Mouse (Mus musculus): ENCODE data around the gene Spg11. TPM values are rescaled to one million over a fixed set of nuclear protein-coding genes. Genes with fewer than 3 reads are reported as not detected.

The Spg11 gene
- polyA plus RNA-seq, 1 experiment = 6.3 TPM

DNA sequence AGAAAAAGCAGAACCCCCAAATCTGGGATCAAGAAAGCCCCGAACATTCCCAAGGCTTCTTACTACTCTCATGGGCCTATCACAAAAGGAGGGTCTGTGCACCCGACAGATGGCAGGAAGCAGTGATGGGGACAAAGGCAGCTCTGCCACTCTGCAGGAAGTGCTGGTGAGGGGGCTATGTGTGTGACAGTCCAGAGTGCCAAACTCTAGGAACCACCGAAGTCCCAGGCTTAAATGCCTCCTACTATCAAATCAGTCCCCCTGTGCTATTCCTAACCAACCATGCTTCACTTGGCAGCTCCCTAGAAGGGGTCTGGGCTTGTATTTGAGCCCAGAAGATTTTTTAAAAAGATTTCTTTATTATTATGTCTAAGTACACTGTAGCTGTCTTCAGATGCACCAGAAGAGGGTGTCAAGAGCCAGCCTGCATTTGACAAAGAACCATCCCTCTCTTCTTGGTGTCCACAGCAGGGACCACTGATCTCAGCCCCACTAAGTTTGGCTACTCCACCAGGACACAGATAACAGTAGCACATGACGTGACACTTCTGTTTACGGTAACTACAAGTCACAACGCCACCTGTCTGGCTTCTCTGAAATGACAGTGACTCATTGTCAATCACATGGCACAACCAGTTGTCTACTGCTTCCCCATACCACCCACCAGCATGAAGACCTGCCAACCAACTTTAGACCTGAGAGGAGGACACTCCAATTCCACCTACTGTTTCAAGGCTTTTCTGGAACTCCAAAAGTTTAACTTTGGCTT is 48.9 kb downstream of the Spg11 start:
- no peak overlapping the region for H3K27ac ChIP-seq (ENCODE audit: control insufficient read depth, insufficient read depth, low read depth, low read length, poor library complexity)
- H3K4me3 ChIP-seq (replicated peaks; ENCODE audit: control insufficient read depth, low read depth, low read length) = no peak overlapping the region
- WGBS = 80% methylated on average over 6 of the region's 6 CpGs
- TF ChIP-seq CTCF (IDR thresholded peaks at IDR 0.05; ENCODE audit: control insufficient read depth, insufficient read depth, low read length) (no peak), POLR2A (IDR thresholded peaks at IDR 0.05; ENCODE audit: borderline replicate concordance, control insufficient read depth, low read depth, low read length) (no peak)
- H3K4me1 ChIP-seq (ENCODE audit: control insufficient read depth, insufficient read depth, low read length) = no peaks in the 10 kb centered on the region; the same call in 1 of the 2 replicates

DNA sequence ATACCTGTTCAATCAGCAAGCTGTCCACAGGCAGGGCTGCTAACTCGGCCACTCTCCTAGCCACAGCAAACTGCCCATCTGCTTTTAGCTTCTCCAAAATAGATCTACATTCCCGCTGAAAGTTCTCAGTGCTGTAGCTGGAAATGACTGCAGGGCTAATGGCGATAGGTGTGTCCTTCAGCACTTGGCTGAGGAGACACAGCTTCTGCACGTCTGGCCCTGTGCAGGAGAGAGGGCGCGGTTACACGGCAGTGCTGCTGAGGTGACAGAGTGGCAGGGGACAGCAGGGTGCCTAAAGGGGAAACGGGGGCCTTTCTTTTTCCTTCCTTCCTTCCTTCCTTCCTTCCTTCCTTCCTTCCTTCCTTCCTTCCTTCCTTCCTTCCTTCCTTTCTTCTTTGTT is 51.9 kb downstream of the Spg11 start:
- Histone ChIP-seq H3K4me1 (ENCODE audit: control insufficient read depth, insufficient read depth, low read length) (no peaks in the 10 kb centered on the region; the same call in 1 of the 2 replicates), H3K27ac (ENCODE audit: control insufficient read depth, insufficient read depth, low read depth, low read length, poor library complexity) (no peak overlapping the region), H3K4me3 (replicated peaks; ENCODE audit: control insufficient read depth, low read depth, low read length) (no peak overlapping the region)
- TF ChIP-seq POLR2A (IDR thresholded peaks at IDR 0.05; ENCODE audit: borderline replicate concordance, control insufficient read depth, low read depth, low read length) (no peak), CTCF (IDR thresholded peaks at IDR 0.05; ENCODE audit: control insufficient read depth, insufficient read depth, low read length) (no peak)
- 74% methylated on average over 8 of the region's 8 CpGs for WGBS

DNA sequence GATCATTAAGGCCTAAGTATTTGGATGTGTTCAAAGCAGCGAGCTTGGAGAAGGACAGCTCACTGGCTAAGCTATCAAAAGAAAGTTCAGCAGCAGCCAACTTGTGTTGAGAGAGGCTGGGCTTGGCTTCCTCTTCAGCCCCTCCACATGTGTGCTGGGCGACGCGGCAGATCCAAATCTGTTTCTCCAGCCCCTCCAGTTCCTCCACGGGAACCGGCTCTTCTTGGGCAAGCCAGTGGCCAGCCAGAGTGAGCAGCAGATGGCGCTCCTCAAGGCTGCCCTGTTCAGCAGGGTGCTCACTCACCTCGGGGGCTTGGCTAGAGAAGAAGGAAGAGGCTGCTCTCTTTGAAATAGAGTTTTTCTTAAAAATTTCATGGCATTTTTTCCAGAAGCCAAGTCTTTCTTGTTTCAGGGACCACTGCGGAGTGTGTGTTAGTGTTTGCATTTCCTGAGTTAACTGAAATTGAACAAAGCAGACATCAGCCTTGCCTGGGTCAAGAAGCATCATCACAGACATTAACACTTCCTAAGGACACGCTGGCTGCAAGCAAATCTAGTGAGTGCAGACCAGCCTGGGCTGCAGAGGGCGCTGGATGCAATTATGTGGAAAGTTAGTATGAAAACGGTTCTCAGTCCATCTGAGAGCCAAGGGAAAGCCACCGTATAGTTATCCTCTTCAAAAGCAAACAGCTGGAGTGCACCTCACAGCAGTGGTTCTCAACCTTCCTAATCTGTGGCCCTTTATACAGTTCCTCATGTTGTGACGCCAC is 52.8 kb downstream of the Spg11 start:
- no peak overlapping the region for H3K4me3 ChIP-seq (replicated peaks; ENCODE audit: control insufficient read depth, low read depth, low read length)
- no peaks in the 10 kb centered on the region for H3K4me1 ChIP-seq (ENCODE audit: control insufficient read depth, insufficient read depth, low read length)
- TF ChIP-seq POLR2A (IDR thresholded peaks at IDR 0.05; ENCODE audit: borderline replicate concordance, control insufficient read depth, low read depth, low read length) (no peak), CTCF (IDR thresholded peaks at IDR 0.05; ENCODE audit: control insufficient read depth, insufficient read depth, low read length) (peak; percentile 18; the same call in 1 of the 2 replicates)
- no peak overlapping the region for H3K27ac ChIP-seq (ENCODE audit: control insufficient read depth, insufficient read depth, low read depth, low read length, poor library complexity)
- 48% methylated on average over 14 of the region's 14 CpGs for WGBS

DNA sequence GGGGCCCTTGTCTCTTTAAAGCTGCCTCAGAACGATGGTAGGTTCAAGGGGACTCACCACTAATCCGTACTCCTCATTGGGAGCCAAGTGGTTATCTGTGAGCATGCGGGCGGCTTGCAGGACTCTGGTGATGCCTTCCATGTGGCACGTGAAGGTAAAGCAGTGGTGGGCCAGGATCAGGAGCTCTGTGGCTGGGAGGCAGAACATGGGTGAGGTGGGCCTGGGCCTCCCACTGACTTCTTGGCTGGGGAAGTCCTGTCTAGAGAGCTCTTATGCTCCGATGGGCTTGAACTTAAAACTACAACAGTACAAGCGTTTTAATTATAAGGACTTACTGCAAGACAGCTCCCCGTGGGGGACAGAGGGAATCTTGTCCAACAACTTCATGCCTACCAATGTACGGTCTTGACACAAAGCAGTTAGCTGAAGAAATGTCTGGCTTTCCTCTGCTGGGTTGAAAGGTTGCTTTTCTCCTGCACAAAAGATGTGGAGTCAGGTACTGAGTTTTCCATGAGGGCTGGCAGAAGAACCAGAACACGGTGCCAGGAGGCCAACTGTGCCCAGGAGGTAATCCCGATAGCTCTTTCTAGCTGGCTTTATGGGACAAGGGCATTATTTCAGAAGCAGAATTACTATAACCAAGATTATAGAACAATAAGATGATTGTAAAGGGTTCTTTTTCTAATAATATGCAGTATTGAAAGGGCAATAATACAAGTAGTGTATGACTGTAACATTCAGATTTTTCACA is 58.6 kb downstream of the Spg11 start:
- TF ChIP-seq CTCF (IDR thresholded peaks at IDR 0.05; ENCODE audit: control insufficient read depth, insufficient read depth, low read length) (no peak), POLR2A (IDR thresholded peaks at IDR 0.05; ENCODE audit: borderline replicate concordance, control insufficient read depth, low read depth, low read length) (no peak)
- H3K27ac ChIP-seq (ENCODE audit: control insufficient read depth, insufficient read depth, low read depth, low read length, poor library complexity) = no peak overlapping the region
- H3K4me1 ChIP-seq (ENCODE audit: control insufficient read depth, insufficient read depth, low read length) = no peaks in the 10 kb centered on the region
- WGBS = 83% methylated on average over 11 of the region's 11 CpGs
- H3K4me3 ChIP-seq (replicated peaks; ENCODE audit: control insufficient read depth, low read depth, low read length) = no peak overlapping the region

DNA sequence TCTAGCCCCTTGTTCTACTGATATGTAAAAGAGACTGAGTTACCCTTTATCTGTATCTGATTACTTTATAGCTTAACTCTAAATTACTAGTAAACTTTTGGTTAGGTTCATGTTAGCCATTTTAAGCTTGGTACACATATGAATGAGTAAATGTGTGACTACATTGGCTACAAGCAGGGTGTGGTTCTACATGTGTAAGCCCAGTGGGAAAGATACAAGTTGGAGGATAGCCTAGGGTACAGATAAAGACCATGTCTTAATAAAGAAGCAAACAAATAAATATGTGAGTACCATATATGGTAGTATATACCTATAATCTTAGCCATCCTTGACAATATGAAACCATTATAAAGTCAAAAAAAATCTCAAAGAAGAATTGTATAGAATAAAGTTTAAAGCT is 74.3 kb downstream of the Spg11 start:
- H3K27ac ChIP-seq (ENCODE audit: control insufficient read depth, insufficient read depth, low read depth, low read length, poor library complexity) = no peak overlapping the region

DNA sequence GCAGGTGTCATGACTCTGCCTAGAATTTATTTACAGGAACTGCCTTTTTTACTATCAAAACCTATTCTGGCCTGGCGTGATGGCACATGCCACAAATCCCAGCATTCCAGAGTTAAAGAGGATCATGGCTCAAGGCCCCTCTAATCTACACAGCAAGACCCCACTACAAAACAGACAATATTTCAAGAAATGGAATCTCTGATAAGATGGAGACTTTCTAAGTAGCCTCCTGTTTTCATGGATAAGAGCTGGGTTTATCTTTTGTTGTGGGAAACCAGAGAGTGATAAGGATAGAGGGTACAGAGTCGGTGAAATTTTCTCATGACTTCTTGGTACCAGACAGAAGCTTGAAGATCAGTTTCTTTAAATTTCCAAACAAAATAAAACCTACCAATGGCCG is 82.1 kb downstream of the Spg11 start:
- WGBS = 70% methylated on average over 3 of the region's 3 CpGs
- H3K4me1 ChIP-seq (ENCODE audit: control insufficient read depth, insufficient read depth, low read length) = no peaks in the 10 kb centered on the region; the same call in 1 of the 2 replicates
- no peak overlapping the region for H3K4me3 ChIP-seq (replicated peaks; ENCODE audit: control insufficient read depth, low read depth, low read length)
- no peak for TF ChIP-seq POLR2A (IDR thresholded peaks at IDR 0.05; ENCODE audit: borderline replicate concordance, control insufficient read depth, low read depth, low read length)
- TF ChIP-seq CTCF (IDR thresholded peaks at IDR 0.05; ENCODE audit: control insufficient read depth, insufficient read depth, low read length) = no peak
- no peak overlapping the region for H3K27ac ChIP-seq (ENCODE audit: control insufficient read depth, insufficient read depth, low read depth, low read length, poor library complexity)

More for the DNA sequence above, 74.3 kb downstream of the Spg11 start:
- no peak overlapping the region for H3K4me3 ChIP-seq (replicated peaks; ENCODE audit: control insufficient read depth, low read depth, low read length)
- no peaks in the 10 kb centered on the region for H3K4me1 ChIP-seq (ENCODE audit: control insufficient read depth, insufficient read depth, low read length)
- no peak for TF ChIP-seq POLR2A (IDR thresholded peaks at IDR 0.05; ENCODE audit: borderline replicate concordance, control insufficient read depth, low read depth, low read length)
- no peak for TF ChIP-seq CTCF (IDR thresholded peaks at IDR 0.05; ENCODE audit: control insufficient read depth, insufficient read depth, low read length)

DNA sequence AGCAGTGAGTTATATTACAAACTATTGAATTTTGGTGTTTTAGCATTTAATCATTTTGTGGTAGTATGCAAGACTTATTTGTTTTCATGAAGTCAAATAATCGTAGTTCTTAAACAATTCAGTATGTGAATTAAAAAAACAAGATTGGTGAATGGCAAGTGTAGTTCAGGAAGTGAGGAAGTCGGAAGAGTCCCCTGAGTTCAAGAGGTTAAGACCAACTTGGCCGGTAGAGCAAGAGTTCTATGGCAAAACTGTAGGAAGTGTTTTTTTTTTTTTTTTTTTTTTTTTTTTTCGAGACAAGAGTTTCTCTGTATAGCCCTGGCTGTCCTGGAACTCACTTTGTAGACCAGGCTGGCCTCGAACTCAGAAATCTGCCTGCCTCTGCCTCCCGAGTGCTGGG is 86.2 kb downstream of the Spg11 start:
- Histone ChIP-seq H3K27ac (ENCODE audit: control insufficient read depth, insufficient read depth, low read depth, low read length, poor library complexity) (no peak overlapping the region), H3K4me1 (ENCODE audit: control insufficient read depth, insufficient read depth, low read length) (no peaks in the 10 kb centered on the region; the same call in 1 of the 2 replicates), H3K4me3 (replicated peaks; ENCODE audit: control insufficient read depth, low read depth, low read length) (no peak overlapping the region)
- WGBS = 58% methylated on average over 6 of the region's 6 CpGs
- TF ChIP-seq CTCF (IDR thresholded peaks at IDR 0.05; ENCODE audit: control insufficient read depth, insufficient read depth, low read length) (no peak), POLR2A (IDR thresholded peaks at IDR 0.05; ENCODE audit: borderline replicate concordance, control insufficient read depth, low read depth, low read length) (no peak)

Measured in bone marrow, adult 2 months (tissue).